ENCODE assay signal across 28 mouse cellular contexts in the genomic region with DNA sequence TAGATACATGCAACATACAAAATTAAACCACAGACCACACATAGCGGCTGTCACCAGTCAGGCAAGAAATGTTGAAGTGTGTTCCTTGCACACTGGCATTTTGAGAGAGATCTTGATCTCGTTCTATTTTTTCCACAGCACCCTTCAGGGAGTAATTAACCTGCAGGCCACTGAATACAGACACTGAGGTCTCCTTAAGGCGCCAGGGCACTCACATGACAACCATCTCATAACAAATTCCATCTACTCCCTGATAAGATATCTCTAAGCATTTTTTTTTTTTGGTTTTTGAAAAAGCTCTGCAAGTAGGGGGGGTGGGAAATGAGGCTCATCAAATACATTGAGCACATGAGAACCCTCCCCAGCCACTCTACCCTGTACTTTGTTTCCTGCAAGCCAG.
"Had no signal": no experiment of that assay in that cellular context is flagged by ENCODE, and none has a peak within 500 bp of the region (broad histone marks: within the 10 kb centered on the region; RNA-seq: fewer than 3 reads in every experiment).

No protein-coding gene starts in this region.

- H3K4me1 ChIP-seq: embryonic facial prominence, embryonic 10.5 days; embryonic facial prominence, embryonic 12.5 days; embryonic facial prominence, embryonic 13.5 days; embryonic facial prominence, embryonic 15.5 days; forebrain, embryonic 10.5 days; forebrain, embryonic 12.5 days; forebrain, embryonic 13.5 days; forebrain, embryonic 15.5 days had no signal

- DNase-seq: cerebellum, adult 18-20 months; cerebellum, adult 2 months; cerebellum, adult 8-10 months; cerebellum, adult 9-10 months; cerebellum, adult 9-11 months; cerebellum, postnatal 10 days; cerebellum, postnatal 14 days; cerebellum, postnatal 25 days; cerebellum, postnatal 36 days; embryo, embryonic 11 days; forebrain, postnatal 0 days; gastrocnemius, adult 2 months; gastrocnemius, postnatal 10 days; gastrocnemius, postnatal 14 days; gastrocnemius, postnatal 25 days; gastrocnemius, postnatal 36 days; heart, adult 11 months had no signal

- H3K36me3 ChIP-seq: embryonic facial prominence, embryonic 10.5 days; embryonic facial prominence, embryonic 12.5 days; embryonic facial prominence, embryonic 13.5 days; embryonic facial prominence, embryonic 15.5 days; forebrain, embryonic 10.5 days; forebrain, embryonic 12.5 days; forebrain, embryonic 15.5 days had no signal

- H3K9ac ChIP-seq: embryonic facial prominence, embryonic 12.5 days; embryonic facial prominence, embryonic 15.5 days; forebrain, embryonic 12.5 days; forebrain, embryonic 13.5 days; forebrain, embryonic 15.5 days; forebrain, postnatal 0 days had no signal

- H3K27me3 ChIP-seq: embryonic facial prominence, embryonic 12.5 days; embryonic facial prominence, embryonic 13.5 days; embryonic facial prominence, embryonic 15.5 days; forebrain, embryonic 12.5 days; forebrain, embryonic 13.5 days; forebrain, embryonic 15.5 days had no signal

- ATAC-seq: forebrain, embryonic 13.5 days; forebrain, embryonic 14.5 days; forebrain, embryonic 15.5 days; forebrain, embryonic 16.5 days; forebrain, postnatal 0 days had no signal

- H3K4me3 ChIP-seq: embryonic facial prominence, embryonic 10.5 days; embryonic facial prominence, embryonic 12.5 days; embryonic facial prominence, embryonic 13.5 days; embryonic facial prominence, embryonic 15.5 days; erythroblast, embryonic 14.5 days; forebrain, embryonic 10.5 days; forebrain, embryonic 12.5 days; forebrain, embryonic 13.5 days; forebrain, embryonic 15.5 days; gastrocnemius, adult 2 months had no signal

- H3K9me3 ChIP-seq: embryonic facial prominence, embryonic 12.5 days; embryonic facial prominence, embryonic 13.5 days; embryonic facial prominence, embryonic 15.5 days; forebrain, embryonic 12.5 days; forebrain, embryonic 13.5 days; forebrain, embryonic 15.5 days had no signal

- H3K4me2 ChIP-seq: embryonic facial prominence, embryonic 12.5 days; embryonic facial prominence, embryonic 13.5 days; embryonic facial prominence, embryonic 15.5 days; forebrain, embryonic 12.5 days; forebrain, embryonic 13.5 days; forebrain, embryonic 15.5 days had no signal

- H3K27ac ChIP-seq: embryonic facial prominence, embryonic 10.5 days; embryonic facial prominence, embryonic 12.5 days; embryonic facial prominence, embryonic 13.5 days; embryonic facial prominence, embryonic 15.5 days; forebrain, embryonic 10.5 days; forebrain, embryonic 12.5 days; forebrain, embryonic 13.5 days; forebrain, embryonic 15.5 days; gastrocnemius, adult 2 months had no signal
